Mouse (Mus musculus) embryo, embryonic 11 days (tissue): ENCODE data around the gene 1700056E22Rik.

ENCODE experiments used
- DNase-seq: peaks from one replicate; pipeline ENCODE4 v3.0.0-alpha.2; 2015

1700056E22Rik gene

DNA sequence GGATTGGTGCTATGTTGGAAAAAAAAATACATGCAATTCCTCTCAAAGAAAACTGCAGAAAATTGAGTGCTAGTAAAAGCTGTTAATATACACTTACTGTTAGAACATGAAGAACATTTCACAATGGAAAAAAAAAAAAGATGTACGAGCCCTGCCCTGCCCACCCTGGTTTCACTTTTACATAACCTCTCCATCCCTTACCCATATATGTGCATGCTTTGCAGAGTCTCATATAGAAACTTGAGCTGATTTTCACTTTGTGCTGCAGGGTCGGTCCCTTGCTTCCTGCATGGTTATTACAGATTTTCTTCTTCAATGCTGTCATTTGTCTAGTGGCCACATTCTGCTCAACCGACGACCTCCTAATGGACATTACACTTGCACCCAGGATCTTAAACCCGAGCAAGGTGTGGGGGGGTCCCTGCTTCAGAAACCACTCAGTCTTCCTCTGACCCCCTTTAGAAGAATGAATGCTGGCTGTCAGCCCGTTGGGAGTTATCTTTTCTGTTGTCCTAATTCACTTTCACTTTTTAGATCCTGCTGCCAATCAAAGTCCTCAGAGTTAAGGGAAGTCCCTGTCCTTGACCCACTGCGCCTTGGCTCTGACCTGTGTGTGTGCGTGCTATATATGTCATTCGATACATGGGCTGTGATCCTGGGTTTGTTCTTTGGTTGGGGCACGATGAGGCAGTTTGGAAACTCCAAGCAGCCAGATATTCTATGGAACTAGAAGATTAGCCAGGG is 14.7 kb upstream of the 1700056E22Rik start:
- DNase-seq: no peak

GRCm38 (mm10) chr1:184047818-184048217 is 13.7 kb upstream of the 1700056E22Rik start:
- DNase-seq: no peak

DNA sequence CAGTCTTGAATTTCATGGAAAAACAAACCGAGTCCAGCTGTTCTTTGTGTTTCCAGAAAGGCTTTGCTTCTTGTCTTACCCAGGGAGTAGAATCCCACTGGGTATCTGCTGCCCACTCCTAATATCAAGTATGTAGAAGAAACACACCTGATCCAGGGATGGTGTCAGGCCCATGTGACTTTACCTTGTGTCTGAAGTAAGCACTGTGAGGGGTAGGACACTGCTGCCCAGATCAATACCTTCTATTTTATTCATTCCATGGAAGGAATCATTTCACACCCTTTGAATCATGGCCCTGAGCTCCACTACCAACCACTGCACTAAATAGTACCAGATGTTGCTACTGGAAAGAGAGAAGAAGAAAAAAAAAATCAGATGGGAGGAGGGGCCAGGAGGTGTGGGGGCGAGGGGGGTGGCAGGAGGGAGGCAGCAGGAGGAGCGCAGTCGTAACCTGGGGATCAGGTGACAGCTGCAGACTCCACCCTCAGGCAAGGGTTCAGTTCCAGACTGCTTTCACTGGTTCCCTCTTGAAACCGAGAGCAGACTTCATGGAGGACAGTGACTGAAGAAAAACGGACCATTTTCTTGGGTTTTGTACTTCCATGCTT is 12.1 kb upstream of the 1700056E22Rik start:
- peak; percentile 69 for DNase-seq

GRCm38 (mm10) chr1:184043391-184043790 is 9.3 kb upstream of the 1700056E22Rik start:
- no peak for DNase-seq

- DNase-seq: no peak
Measured at GRCm38 (mm10) chr1:184042745-184043144, 8.6 kb upstream of the 1700056E22Rik start.

GRCm38 (mm10) chr1:184041778-184042573 is 7.9 kb upstream of the 1700056E22Rik start:
- no peak for DNase-seq

DNA sequence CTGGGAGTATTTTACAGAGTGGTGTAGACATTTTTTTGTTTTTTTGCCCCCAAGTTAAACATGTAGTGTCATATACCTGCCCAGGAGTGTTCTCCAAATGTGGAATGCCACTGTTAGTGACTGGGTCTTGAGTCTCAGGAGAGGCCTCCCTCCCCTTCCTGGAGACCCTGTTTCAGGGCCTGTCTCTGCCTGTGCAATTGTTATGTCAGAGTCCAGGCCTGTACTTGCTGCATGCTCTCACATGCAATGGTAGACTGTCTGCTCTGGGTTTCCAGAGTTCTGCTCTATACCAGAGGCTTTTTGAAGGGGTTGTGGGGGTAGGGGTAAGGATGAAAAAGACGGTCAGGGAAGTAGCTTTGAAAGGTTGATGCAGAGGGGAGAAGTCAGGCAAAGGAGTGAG is 6.8 kb upstream of the 1700056E22Rik start:
- no peak for DNase-seq

DNA sequence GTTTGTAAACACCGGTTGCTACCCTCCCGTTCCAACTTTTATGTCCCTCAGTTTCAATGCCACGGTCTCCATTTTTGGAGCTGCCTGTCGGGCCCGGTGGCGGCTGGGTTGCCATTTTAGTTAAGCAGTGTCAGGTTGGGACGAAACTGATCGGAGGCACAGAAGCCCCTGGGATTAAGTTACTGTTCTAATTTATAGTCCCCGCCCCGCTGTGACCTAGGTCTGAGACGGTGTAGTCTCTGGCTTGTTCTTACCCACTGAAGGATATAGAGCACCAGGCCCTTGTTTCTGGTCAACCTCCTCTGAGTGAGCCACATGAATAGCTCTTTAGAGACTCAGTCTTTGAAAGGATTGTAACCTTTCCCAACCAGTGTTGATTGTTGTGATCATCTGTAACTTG is 6.1 kb upstream of the 1700056E22Rik start:
- no peak for DNase-seq

- no peak for DNase-seq
Measured at GRCm38 (mm10) chr1:184039301-184039700, 5.2 kb upstream of the 1700056E22Rik start.

GRCm38 (mm10) chr1:184037802-184038201 is 3.7 kb upstream of the 1700056E22Rik start:
- DNase-seq: no peak

DNA sequence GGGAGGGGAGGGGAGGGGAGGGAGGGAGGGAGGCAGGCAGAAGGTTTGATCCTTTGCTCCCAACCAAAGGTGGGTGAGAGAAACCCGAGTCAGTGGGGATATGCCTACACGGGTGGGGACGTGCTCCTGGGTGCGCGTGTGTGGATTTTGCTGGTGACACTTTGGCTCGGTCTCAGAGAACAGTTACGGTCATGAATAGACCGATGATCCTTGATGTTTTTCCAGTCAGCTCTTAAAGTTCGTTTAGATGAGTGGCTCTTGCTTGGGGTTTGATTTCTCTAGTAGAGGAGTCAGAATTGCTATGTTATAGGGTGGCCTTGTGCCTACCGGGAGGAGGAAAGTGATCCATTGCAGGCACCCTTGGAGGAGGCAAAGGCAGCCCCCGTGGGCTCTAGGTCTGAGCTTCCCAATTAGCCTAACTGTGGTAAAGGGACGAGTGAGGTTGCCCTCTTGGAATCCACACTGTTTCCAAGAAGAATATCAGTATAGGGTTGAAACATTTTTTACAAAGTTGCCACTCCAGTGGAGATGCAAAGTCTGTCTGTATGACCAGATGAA is 1.3 kb upstream of the 1700056E22Rik start:
- DNase-seq: no peak

GRCm38 (mm10) chr1:184034741-184035181 is 660 bp upstream of the 1700056E22Rik start:
- DNase-seq: peak; percentile 61

- DNase-seq: peak; percentile 69
Measured at GRCm38 (mm10) chr1:184033390-184034010, 601 bp downstream of the 1700056E22Rik start.

DNA sequence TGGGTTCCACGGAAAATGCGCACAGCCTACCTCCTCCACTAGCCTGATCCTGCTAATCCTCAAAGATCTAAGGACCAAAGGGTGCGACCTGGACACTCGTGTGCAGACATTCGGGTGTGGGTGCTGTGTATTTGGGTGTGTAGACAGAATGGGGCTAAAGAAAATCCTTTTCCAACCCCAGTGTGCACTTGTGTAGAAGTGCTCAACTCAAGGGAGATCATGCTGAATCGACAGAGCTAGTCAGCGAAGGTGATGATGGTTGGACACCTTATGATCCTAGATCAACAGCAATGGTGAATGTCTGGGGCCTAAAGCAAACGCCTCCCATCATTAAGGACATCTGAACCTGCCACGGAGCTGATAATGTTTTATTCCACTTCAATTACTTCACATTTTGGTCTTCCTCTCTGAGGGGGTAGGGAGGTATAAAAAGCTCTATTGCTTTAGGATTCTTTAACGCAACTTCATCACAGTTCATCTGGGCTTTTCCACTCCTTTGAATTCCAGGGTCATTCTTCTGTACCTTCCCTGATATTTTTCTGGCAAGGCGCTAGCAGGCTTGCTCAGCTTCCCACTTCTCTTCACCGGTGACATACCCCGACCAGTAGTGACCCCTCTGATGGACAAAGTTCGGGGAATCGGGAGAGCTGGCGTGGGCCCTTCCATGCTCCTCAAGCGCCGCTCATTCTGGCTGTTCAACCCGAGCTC is 1.3 kb downstream of the 1700056E22Rik start:
- DNase-seq: no peak

GRCm38 (mm10) chr1:184030070-184030802 is 3.9 kb downstream of the 1700056E22Rik start:
- no peak for DNase-seq

- DNase-seq: no peak
Measured at GRCm38 (mm10) chr1:184027039-184027438, 7.1 kb downstream of the 1700056E22Rik start.

DNA sequence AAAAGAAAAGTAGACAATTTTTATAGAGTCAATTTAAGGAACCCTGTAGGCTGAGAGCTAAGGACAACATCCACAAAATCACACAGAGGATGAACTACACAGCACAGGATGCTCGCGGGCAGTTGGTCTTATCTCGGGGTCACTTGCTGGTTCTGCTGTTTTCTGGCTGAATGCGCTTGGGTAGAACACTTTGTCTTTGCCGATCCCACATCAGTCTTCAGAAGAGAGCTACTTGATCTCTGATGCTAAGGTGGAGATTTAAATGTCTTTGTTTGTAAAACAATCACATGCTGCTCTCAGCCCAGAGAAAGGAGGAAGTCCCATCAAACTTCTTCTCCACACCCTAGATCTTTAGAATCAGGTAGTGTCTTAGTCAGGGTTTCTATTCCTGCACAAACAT is 9.0 kb downstream of the 1700056E22Rik start:
- DNase-seq: no peak

GRCm38 (mm10) chr1:184024631-184025030 is 9.5 kb downstream of the 1700056E22Rik start:
- no peak for DNase-seq

GRCm38 (mm10) chr1:184023971-184024370 is 10.1 kb downstream of the 1700056E22Rik start:
- no peak for DNase-seq

- no peak for DNase-seq
Measured at GRCm38 (mm10) chr1:184019722-184020107, 14.4 kb downstream of the 1700056E22Rik start.

DNA sequence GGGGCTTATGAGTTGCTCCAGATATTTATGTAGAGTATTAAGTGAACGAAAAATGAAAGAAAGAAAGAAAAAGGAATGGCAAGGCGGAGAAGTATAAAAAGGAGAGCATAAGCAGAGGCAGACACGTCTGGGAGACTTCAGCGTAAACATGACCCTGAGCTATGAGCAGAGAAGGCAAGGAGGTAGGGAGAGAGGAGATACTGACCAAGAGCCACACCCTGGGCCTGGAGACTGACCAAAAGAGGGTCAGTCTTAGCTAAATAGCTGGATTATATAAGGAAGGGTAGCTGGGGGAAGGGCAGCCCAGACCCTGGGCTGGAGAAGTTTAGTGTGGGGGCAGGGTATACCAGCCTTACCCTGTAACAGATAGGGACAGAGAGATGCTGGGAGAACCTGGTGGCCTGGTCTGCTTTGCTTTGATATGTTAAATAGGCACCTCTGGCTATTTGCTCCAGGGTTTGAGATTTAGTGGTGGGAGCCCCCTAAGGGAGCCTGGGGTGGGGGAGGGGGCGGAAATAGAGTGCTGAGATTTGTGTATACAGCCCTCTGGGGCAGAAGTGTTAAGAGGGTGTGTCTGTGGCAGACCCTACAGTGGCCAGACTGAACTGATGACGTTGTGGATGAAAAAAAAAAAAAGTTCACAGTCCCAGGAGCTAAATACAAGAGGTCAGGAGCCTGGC is 14.9 kb downstream of the 1700056E22Rik start:
- no peak for DNase-seq
